Mouse (Mus musculus) heart, embryonic 12.5 days (tissue): ENCODE results near the gene Aadac. TPM values are rescaled to one million over a fixed set of nuclear protein-coding genes. Genes with fewer than 3 reads are reported as not detected.

Source experiments
- ATAC-seq: fragments of 200-750 bp; cut with Nextera tagmentation; 2 replicates; pipeline ENCODE4 v1.8.0; 2017; ENCODE audit warnings: moderate TSS enrichment, moderate library complexity; ENCODE audit not compliant: insufficient number of reproducible peaks, low FRiP score
- H3K27ac ChIP-seq: fragments of 300-500 bp; sonication (generic); 2 replicates; pipeline ENCODE4 v1.5.1; 2016; ENCODE audit warnings: mild to moderate bottlenecking, moderate library complexity; ENCODE audit not compliant: poor library complexity, severe bottlenecking
- H3K27me3 ChIP-seq: fragments of 300-500 bp; sonication (generic); replicated peaks from 2 replicates; pipeline ENCODE4 v1.6.1; 2016; ENCODE audit warnings: mild to moderate bottlenecking, moderate library complexity
- H3K36me3 ChIP-seq: fragments of 300-500 bp; sonication (generic); 2 replicates; pipeline ENCODE4 v1.6.1; 2016; ENCODE audit warnings: mild to moderate bottlenecking, moderate library complexity
- H3K4me1 ChIP-seq: fragments of 300-500 bp; sonication (generic); replicated peaks from 2 replicates; pipeline ENCODE4 v1.6.1; 2016; ENCODE audit warnings: mild to moderate bottlenecking
- H3K4me2 ChIP-seq: fragments of 300-500 bp; sonication (generic); 2 replicates; pipeline ENCODE4 v1.6.1; 2016; ENCODE audit warnings: mild to moderate bottlenecking, moderate library complexity
- H3K4me3 ChIP-seq: fragments of 300-500 bp; sonication (generic); 2 replicates; pipeline ENCODE4 v1.5.1; 2016; ENCODE audit warnings: mild to moderate bottlenecking
- H3K9ac ChIP-seq: fragments of 300-500 bp; sonication (generic); 2 replicates; pipeline ENCODE4 v1.6.1; 2016; ENCODE audit warnings: mild to moderate bottlenecking, moderate library complexity
- H3K9me3 ChIP-seq: fragments of 300-500 bp; sonication (generic); replicated peaks from 2 replicates; pipeline ENCODE4 v1.6.1; 2016; ENCODE audit warnings: mild to moderate bottlenecking, moderate library complexity
- WGBS: fragments of 180-500 bp; shearing (Covaris S2); methylation state at CpG from one replicate; pipeline ENCODE4 v1.1.7; 2016; 5-methylcytosine and 5-hydroxymethylcytosine counted together
- polyA plus RNA-seq: library from polyadenylated mRNA; unstranded; fragments of >200 nt; fragmentation: Nextera tagmentation; extraction: Ambion mirVana; gene quantifications from 2 replicates; pipeline ENCODE4 v1.2.1, GENCODE M21; 2016

The Aadac gene
- polyA plus RNA-seq, 1 experiment from 2014 or later = 0.88 TPM

- peaks cover 8% of the 10 kb centered on the region; the same call in 1 of the 2 replicates for H3K4me1 ChIP-seq
- no peak overlapping the region for H3K27ac ChIP-seq
- 0 out of 2 replicates have a peak overlapping the region, but pooled peaks have one; percentile 19 for H3K4me2 ChIP-seq
- H3K36me3 ChIP-seq = no peaks in the 10 kb centered on the region
- no peak overlapping the region for H3K4me3 ChIP-seq
- no peaks in the 10 kb centered on the region for H3K9me3 ChIP-seq
- 25% methylated on average over 4 of the region's 4 CpGs for WGBS
- no peaks in the 10 kb centered on the region for H3K27me3 ChIP-seq
- H3K9ac ChIP-seq = no peak overlapping the region
- no peak for ATAC-seq
Measured at GRCm38 (mm10) chr3:60080572-60080971, 55.1 kb downstream of the Aadac start.

GRCm38 (mm10) chr3:60081648-60082047 is 56.1 kb downstream of the Aadac start, which contains the start of gene Sucnr1:
TSS of gene Sucnr1 (plus strand) at chr3:60081869.
- no peak for ATAC-seq
- Histone ChIP-seq H3K27ac (no peak within 1 kb of the TSS), H3K9me3 (no peaks in the 10 kb centered on the region), H3K36me3 (no peaks in the 10 kb centered on the region), H3K4me2 (no peak within 1 kb of the TSS), H3K4me1 (peaks cover 8% of the 10 kb centered on the region; the same call in 1 of the 2 replicates), H3K27me3 (no peaks in the 10 kb centered on the region), H3K4me3 (no peak within 1 kb of the TSS), H3K9ac (no peak within 1 kb of the TSS)
- 61% methylated on average over 4 of the region's 4 CpGs for WGBS

- H3K27ac ChIP-seq = no peak overlapping the region
- H3K27me3 ChIP-seq = no peaks in the 10 kb centered on the region
- no peak overlapping the region for H3K9ac ChIP-seq
- ATAC-seq = no peak
- H3K4me1 ChIP-seq = peaks cover 8% of the 10 kb centered on the region; the same call in 1 of the 2 replicates
- no peaks in the 10 kb centered on the region for H3K36me3 ChIP-seq
- H3K9me3 ChIP-seq = no peaks in the 10 kb centered on the region
- H3K4me2 ChIP-seq = no peak overlapping the region
- no peak overlapping the region for H3K4me3 ChIP-seq
- 82% methylated on average over 3 of the region's 3 CpGs for WGBS
Measured at GRCm38 (mm10) chr3:60082746-60083145, 57.2 kb downstream of the Aadac start.

- ATAC-seq = no peak
- no peak overlapping the region for H3K4me3 ChIP-seq
- H3K27me3 ChIP-seq = no peaks in the 10 kb centered on the region
- H3K4me1 ChIP-seq = peaks cover 3% of the 10 kb centered on the region; the same call in 1 of the 2 replicates
- H3K9me3 ChIP-seq = no peaks in the 10 kb centered on the region
- no peaks in the 10 kb centered on the region for H3K36me3 ChIP-seq
- 70% methylated on average over 2 of the region's 2 CpGs for WGBS
- H3K9ac ChIP-seq = no peak overlapping the region
- H3K4me2 ChIP-seq = no peak overlapping the region
- no peak overlapping the region for H3K27ac ChIP-seq
Measured at GRCm38 (mm10) chr3:60085729-60086128, 60.2 kb downstream of the Aadac start.

Other genes with a start within 250 kb of the Aadac start
- not detected in 2 replicates for gene Gm8298, start 164.7 kb upstream of the Aadac start, polyA plus RNA-seq
- gene C130079G13Rik, start 100.5 kb upstream of the Aadac start, polyA plus RNA-seq = not detected in 2 replicates
- not detected in 2 replicates for gene Aadacl2, start 19.0 kb upstream of the Aadac start, polyA plus RNA-seq
- gene Sucnr1, start 56.2 kb downstream of the Aadac start, polyA plus RNA-seq = not detected in 2 replicates